ENCODE assay signal across 26 mouse cellular contexts in the genomic region with DNA sequence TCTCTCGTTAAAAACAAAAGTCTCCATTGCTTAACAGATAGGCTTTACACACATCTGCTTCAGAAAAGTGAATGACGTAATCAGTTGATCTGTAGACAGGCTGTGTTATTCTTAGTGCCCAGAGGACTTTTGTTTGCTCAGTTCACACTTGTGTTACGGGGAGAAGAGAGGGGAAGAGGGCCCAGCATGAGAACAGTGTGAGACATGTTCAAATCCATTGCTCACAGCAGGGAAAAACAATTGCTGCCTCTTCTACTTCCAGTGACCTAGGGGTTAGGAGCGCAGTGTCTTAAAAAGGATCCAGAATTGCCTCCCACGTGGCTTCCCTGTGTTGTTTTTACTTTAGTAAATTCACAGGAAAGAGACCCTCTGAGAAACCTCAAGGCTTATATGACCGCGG.
DNase-seq lines count a peak whose midpoint lies in the region; ATAC-seq lines count a peak whose summit lies in the region.
"Had no signal": no experiment of that assay in that cellular context is flagged by ENCODE, and none has a peak within 500 bp of the region (broad histone marks: within the 10 kb centered on the region; RNA-seq: fewer than 3 reads in every experiment).

No protein-coding gene starts in this region.

- H3K9ac ChIP-seq in forebrain, embryonic 11.5 days (ENCODE audit: low read length) = no peak overlapping the region
- no peak overlapping the region for H3K9ac ChIP-seq in forebrain, embryonic 15.5 days (replicated peaks)
- no peak overlapping the region for H3K9ac ChIP-seq in midbrain, embryonic 11.5 days (ENCODE audit: low read length)
- no peak overlapping the region for H3K9ac ChIP-seq in midbrain, embryonic 13.5 days (replicated peaks)
- H3K9ac ChIP-seq in forebrain, embryonic 14.5 days (ENCODE audit: low read length) = no peak overlapping the region
- H3K9ac ChIP-seq: embryonic facial prominence, embryonic 15.5 days; hindbrain, embryonic 13.5 days; intestine, embryonic 15.5 days; midbrain, embryonic 12.5 days; stomach, embryonic 15.5 days had no signal

- peak; percentile 56 for DNase-seq in forebrain, embryonic 11.5 days (ENCODE audit: low spot score)
- DNase-seq in midbrain, embryonic 11.5 days (ENCODE audit: low spot score, missing footprints) = peak; percentile 91
- DNase-seq in embryo, embryonic 10.5 days (ENCODE audit: low spot score) = peak; percentile 64
- peak; percentile 24 for DNase-seq in forebrain, embryonic 14.5 days (ENCODE audit: low spot score)
- DNase-seq in spleen, postnatal 4 days (ENCODE audit: low spot score in 2 of 2) = no peak
- DNase-seq in heart, postnatal 4 days = no peak
- DNase-seq: adrenal gland, postnatal 36 days; cerebellum, adult 18-20 months; cerebellum, postnatal 36 days; kidney, adult 9 months; kidney, postnatal 4 days; layer of hippocampus, adult 9-11 months; lung, adult 2 months; lung, postnatal 36 days; thymus, adult 18-20 months; thymus, postnatal 4 days had no signal

- H3K4me1 ChIP-seq in forebrain, embryonic 11.5 days (replicated peaks; ENCODE audit: control insufficient read depth, insufficient read depth, low read length) = peaks cover 5% of the 10 kb centered on the region; the same call in 1 of the 2 replicates
- H3K4me1 ChIP-seq in forebrain, embryonic 15.5 days = peaks cover 6% of the 10 kb centered on the region
- no peaks in the 10 kb centered on the region; the same call in 1 of the 2 replicates for H3K4me1 ChIP-seq in midbrain, embryonic 11.5 days (ENCODE audit: control insufficient read depth, insufficient read depth, low read length)
- peaks cover 6% of the 10 kb centered on the region for H3K4me1 ChIP-seq in midbrain, embryonic 13.5 days (replicated peaks)
- H3K4me1 ChIP-seq in forebrain, embryonic 14.5 days (ENCODE audit: control insufficient read depth, insufficient read depth, low read length) = peaks cover 7% of the 10 kb centered on the region; the same call in 1 of the 2 replicates
- H3K4me1 ChIP-seq: embryonic facial prominence, embryonic 15.5 days; hindbrain, embryonic 13.5 days; intestine, embryonic 15.5 days; stomach, embryonic 15.5 days had no signal

- 0 out of 2 replicates have a peak overlapping the region, but pooled peaks have one; percentile 11 for H3K4me2 ChIP-seq in forebrain, embryonic 11.5 days (ENCODE audit: low read depth, low read length, severe bottlenecking)
- H3K4me2 ChIP-seq in forebrain, embryonic 15.5 days (replicated peaks) = no peak overlapping the region
- H3K4me2 ChIP-seq in midbrain, embryonic 11.5 days = no peak overlapping the region
- H3K4me2 ChIP-seq in midbrain, embryonic 13.5 days (replicated peaks) = no peak overlapping the region
- H3K4me2 ChIP-seq in forebrain, embryonic 14.5 days (ENCODE audit: low read length) = no peak overlapping the region
- H3K4me2 ChIP-seq: embryonic facial prominence, embryonic 15.5 days; hindbrain, embryonic 13.5 days; intestine, embryonic 15.5 days; midbrain, embryonic 12.5 days; stomach, embryonic 15.5 days had no signal

- no peaks in the 10 kb centered on the region for H3K36me3 ChIP-seq in forebrain, embryonic 11.5 days (ENCODE audit: control insufficient read depth, insufficient read depth, low read length)
- H3K36me3 ChIP-seq in forebrain, embryonic 15.5 days = no peaks in the 10 kb centered on the region
- no peaks in the 10 kb centered on the region for H3K36me3 ChIP-seq in midbrain, embryonic 11.5 days (ENCODE audit: control insufficient read depth, insufficient read depth, low read length)
- no peaks in the 10 kb centered on the region for H3K36me3 ChIP-seq in midbrain, embryonic 13.5 days
- H3K36me3 ChIP-seq in forebrain, embryonic 14.5 days (ENCODE audit: control insufficient read depth, insufficient read depth, low read length) = no peaks in the 10 kb centered on the region
- H3K36me3 ChIP-seq: embryonic facial prominence, embryonic 15.5 days; hindbrain, embryonic 13.5 days; intestine, embryonic 15.5 days; limb, embryonic 10.5 days; midbrain, embryonic 12.5 days; stomach, embryonic 15.5 days had no signal

- peak; percentile 85 for ATAC-seq in forebrain, embryonic 11.5 days (replicated peaks; ENCODE audit: low FRiP score)
- ATAC-seq in forebrain, embryonic 15.5 days (replicated peaks) = no peak
- ATAC-seq in midbrain, embryonic 11.5 days (ENCODE audit: low FRiP score) = peak; percentile 70; the same call in 1 of the 2 replicates
- ATAC-seq in midbrain, embryonic 13.5 days = no peak
- ATAC-seq in forebrain, embryonic 14.5 days = peak; percentile 52; the same call in 1 of the 2 replicates
- ATAC-seq: CD4-positive, CD25-positive, alpha-beta regulatory T cell, adult 4 months; intestine, embryonic 15.5 days had no signal

- 17% methylated on average over 7 of the region's 7 CpGs for WGBS in forebrain, embryonic 11.5 days
- 16% methylated on average over 7 of the region's 7 CpGs for WGBS in forebrain, embryonic 15.5 days
- WGBS in midbrain, embryonic 11.5 days = 26% methylated on average over 7 of the region's 7 CpGs
- WGBS in midbrain, embryonic 13.5 days = 26% methylated on average over 7 of the region's 7 CpGs
- 18% methylated on average over 7 of the region's 7 CpGs for WGBS in forebrain, embryonic 14.5 days

- no peaks in the 10 kb centered on the region for H3K9me3 ChIP-seq in forebrain, embryonic 11.5 days (ENCODE audit: control insufficient read depth, low read length)
- no peaks in the 10 kb centered on the region for H3K9me3 ChIP-seq in forebrain, embryonic 15.5 days
- no peaks in the 10 kb centered on the region for H3K9me3 ChIP-seq in midbrain, embryonic 11.5 days (ENCODE audit: control insufficient read depth, low read length)
- H3K9me3 ChIP-seq in midbrain, embryonic 13.5 days = no peaks in the 10 kb centered on the region
- no peaks in the 10 kb centered on the region for H3K9me3 ChIP-seq in forebrain, embryonic 14.5 days (replicated peaks; ENCODE audit: control insufficient read depth, low read length)
- H3K9me3 ChIP-seq: embryonic facial prominence, embryonic 15.5 days; hindbrain, embryonic 13.5 days; intestine, embryonic 15.5 days; limb, embryonic 10.5 days; midbrain, embryonic 12.5 days; stomach, embryonic 15.5 days had no signal

- H3K27ac ChIP-seq in forebrain, embryonic 11.5 days (ENCODE audit: low read depth, low read length) = 0 out of 2 replicates have a peak overlapping the region, but pooled peaks have one; percentile 18
- no peak overlapping the region for H3K27ac ChIP-seq in forebrain, embryonic 15.5 days (replicated peaks)
- H3K27ac ChIP-seq in midbrain, embryonic 11.5 days (ENCODE audit: low read depth, low read length) = no peak overlapping the region
- no peak overlapping the region for H3K27ac ChIP-seq in midbrain, embryonic 13.5 days
- H3K27ac ChIP-seq in forebrain, embryonic 14.5 days (ENCODE audit: low read depth, low read length) = no peak overlapping the region
- H3K27ac ChIP-seq: embryonic facial prominence, embryonic 15.5 days; hindbrain, embryonic 13.5 days; intestine, embryonic 15.5 days; left cerebral cortex, adult 2 months; limb, embryonic 10.5 days; midbrain, embryonic 12.5 days; stomach, embryonic 15.5 days had no signal

- H3K27me3 ChIP-seq in forebrain, embryonic 11.5 days (ENCODE audit: control insufficient read depth, insufficient read depth, low read length) = peaks cover 8% of the 10 kb centered on the region; the same call in 1 of the 2 replicates
- H3K27me3 ChIP-seq in forebrain, embryonic 15.5 days = no peaks in the 10 kb centered on the region
- no peaks in the 10 kb centered on the region; the same call in 1 of the 2 replicates for H3K27me3 ChIP-seq in midbrain, embryonic 11.5 days (ENCODE audit: control insufficient read depth, insufficient read depth, low read length)
- 0 out of 2 replicates have a peak, but pooled peaks cover 11% of the 10 kb centered on the region for H3K27me3 ChIP-seq in midbrain, embryonic 13.5 days
- no peaks in the 10 kb centered on the region for H3K27me3 ChIP-seq in forebrain, embryonic 14.5 days (replicated peaks; ENCODE audit: control insufficient read depth, insufficient read depth, low read length)
- H3K27me3 ChIP-seq: embryonic facial prominence, embryonic 15.5 days; hindbrain, embryonic 13.5 days; intestine, embryonic 15.5 days; stomach, embryonic 15.5 days had no signal

- no peak overlapping the region for H3K4me3 ChIP-seq in forebrain, embryonic 11.5 days (ENCODE audit: low read depth, low read length)
- no peak overlapping the region for H3K4me3 ChIP-seq in forebrain, embryonic 15.5 days
- no peak overlapping the region for H3K4me3 ChIP-seq in midbrain, embryonic 11.5 days (ENCODE audit: low read depth, low read length)
- H3K4me3 ChIP-seq in midbrain, embryonic 13.5 days (replicated peaks) = no peak overlapping the region
- no peak overlapping the region for H3K4me3 ChIP-seq in forebrain, embryonic 14.5 days (ENCODE audit: low read depth, low read length)
- H3K4me3 ChIP-seq: embryonic facial prominence, embryonic 15.5 days; hindbrain, embryonic 13.5 days; intestine, embryonic 15.5 days; left cerebral cortex, adult 2 months; limb, embryonic 10.5 days; midbrain, embryonic 12.5 days; stomach, embryonic 15.5 days had no signal

Comparison
In these comparisons a context has a peak if more than half of its experiments do, and no peak if none do; other contexts are left out.
1. ATAC-seq: peak in forebrain, embryonic 11.5 days (single experiment), midbrain, embryonic 11.5 days (single experiment) and forebrain, embryonic 14.5 days (single experiment); none in forebrain, embryonic 15.5 days (single experiment) and midbrain, embryonic 13.5 days (single experiment).
2. DNase-seq: peak in forebrain, embryonic 11.5 days (single experiment), midbrain, embryonic 11.5 days (single experiment), embryo, embryonic 10.5 days (single experiment) and forebrain, embryonic 14.5 days (single experiment); none in spleen, postnatal 4 days (0 of 2) and heart, postnatal 4 days (single experiment).